ENCODE assay signal across 7 mouse cellular contexts in genomic region chr3:7669956-7670355, GRCm38 (mm10).
"Had no signal": no experiment of that assay in that cellular context is flagged by ENCODE, and none has a peak within 500 bp of the region (broad histone marks: within the 10 kb centered on the region; RNA-seq: fewer than 3 reads in every experiment).

No protein-coding gene starts in this region.

- DNase-seq: kidney, adult 8-10 months; layer of hippocampus, adult 9-11 months; layer of hippocampus, postnatal 36 days; retina, postnatal 1 day; right cerebral cortex, postnatal 4 days; spleen, adult 18-20 months; thymus, postnatal 4 days had no signal
